8 mouse cellular contexts compared by ENCODE assay signal in the genomic region with DNA sequence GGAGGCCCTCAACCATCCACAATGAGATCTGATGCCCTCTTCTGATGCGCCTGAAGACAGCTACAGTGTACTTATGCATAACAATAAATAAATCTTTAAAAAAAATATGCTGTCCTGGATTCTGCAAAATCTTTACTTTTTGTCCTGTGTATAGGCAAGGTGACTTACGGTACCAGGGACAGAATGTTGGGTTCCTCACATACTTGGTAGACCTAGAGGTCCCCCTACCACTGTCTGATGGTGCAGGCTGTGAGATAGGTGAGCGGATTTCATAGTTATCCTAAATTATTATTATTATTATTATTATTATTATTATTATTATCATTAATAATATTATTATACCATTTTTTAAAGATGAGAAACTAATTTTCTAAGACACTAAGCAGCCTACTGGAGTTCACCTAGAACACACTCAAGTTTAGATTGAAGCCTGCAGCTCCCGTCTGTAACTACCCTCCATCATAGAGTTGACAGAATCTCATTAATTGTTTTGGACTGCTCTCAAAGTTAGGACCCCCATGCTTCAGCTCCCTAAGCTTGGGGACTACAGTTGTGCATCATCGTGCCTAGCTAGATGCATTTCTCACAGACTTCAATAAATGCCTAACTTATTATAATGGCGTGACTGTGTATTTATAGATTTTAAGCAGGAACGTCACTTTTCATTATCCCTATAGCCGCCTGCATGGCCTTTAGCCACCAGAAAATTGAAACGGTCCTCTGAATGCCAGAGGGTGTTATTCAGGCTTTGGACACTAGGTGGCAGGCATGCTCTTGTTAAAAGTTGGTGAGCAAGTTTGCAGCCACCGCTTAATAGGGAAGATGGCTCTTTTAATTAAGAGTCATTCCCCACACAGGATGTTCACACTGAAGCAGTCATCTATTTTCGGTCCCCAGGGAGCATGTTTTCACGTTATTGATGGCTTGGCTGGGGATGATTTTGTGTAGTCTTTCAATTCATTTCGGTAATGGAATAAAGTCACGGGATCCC.
DNase-seq lines count a peak whose midpoint lies in the region; ATAC-seq lines count a peak whose summit lies in the region.

No protein-coding gene starts in this region.

- intact Hi-C loops in gastrocnemius, postnatal 14 days (cut with DNase I; ENCODE audit: low total_unique reads): no loop called here

- DNase-seq in B cell, adult 2 months: peak; percentile 67 to 69
- peak; percentile 85 for DNase-seq in NIH3T3 (ENCODE audit: low read depth)
- DNase-seq in cerebellum, postnatal 10 days: peak; percentile 88 to 92
- DNase-seq in gastrocnemius, postnatal 14 days: peak; percentile 26
- peak; percentile 30 to 80 for DNase-seq in layer of hippocampus, adult 18-20 months (ENCODE audit: low spot score in 2 of 2)
- peak; percentile 72 for DNase-seq in lung, postnatal 10 days
- DNase-seq in retina, postnatal 7 days (ENCODE audit: low read depth, low spot score): peak; percentile 63

- ATAC-seq in erythroid progenitor cell, adult 5-6 weeks (replicated peaks; ENCODE audit: low FRiP score, poor library complexity, severe bottlenecking): no peak

Comparison
In these comparisons a context has a peak if more than half of its experiments do, and no peak if none do; other contexts are left out.
1. DNase-seq: peak in every context shown above with its lines; median percentile 90 in cerebellum, postnatal 10 days; 85 in NIH3T3; 72 in lung, postnatal 10 days; 68 in B cell, adult 2 months; 63 in retina, postnatal 7 days; 55 in layer of hippocampus, adult 18-20 months; 26 in gastrocnemius, postnatal 14 days.